In genomic region chr1:136325933-136326332, GRCm38 (mm10) we compare ENCODE assay signal across 8 mouse cellular contexts. TPM values are rescaled to one million over a fixed set of nuclear protein-coding genes. Genes with fewer than 3 reads are reported as not detected.
A peak's percentile ranks its signal among the peaks of the same experiment; 100 is the strongest.
DNase-seq lines count a peak whose midpoint lies in the region; ATAC-seq lines count a peak whose summit lies in the region.

No protein-coding gene starts in this region.

- no peak overlapping the region for H3K4me2 ChIP-seq in kidney, embryonic 16.5 days (replicated peaks; ENCODE audit: low read depth, low read length)
- no peak overlapping the region for H3K4me2 ChIP-seq in limb, embryonic 12.5 days

- DNase-seq in kidney, adult 11 months: peak; percentile 17
- peak; percentile 52 for DNase-seq in heart, adult 9 months (ENCODE audit: low spot score in 2 of 2)
- DNase-seq in B cell, adult 2 months: no peak
- DNase-seq in layer of hippocampus, adult 8-10 months (ENCODE audit: low spot score in 2 of 2): no peak
- no peak for DNase-seq in gastrocnemius, postnatal 4 days (ENCODE audit: low spot score in 2 of 2)

- no peaks in the 10 kb centered on the region for H3K27me3 ChIP-seq in kidney, embryonic 16.5 days (ENCODE audit: insufficient read depth, low read length)
- H3K27me3 ChIP-seq in limb, embryonic 12.5 days: no peaks in the 10 kb centered on the region

- H3K36me3 ChIP-seq in kidney, embryonic 16.5 days (ENCODE audit: insufficient read depth, low read length): peaks cover 17% of the 10 kb centered on the region
- H3K36me3 ChIP-seq in limb, embryonic 12.5 days: peaks cover 28% of the 10 kb centered on the region

- 12% methylated on average over 4 of the region's 4 CpGs for WGBS in kidney, embryonic 16.5 days
- WGBS in limb, embryonic 12.5 days: 7% methylated on average over 4 of the region's 4 CpGs

- H3K27ac ChIP-seq in kidney, embryonic 16.5 days (ENCODE audit: low read length): no peak overlapping the region
- peak overlapping the region; percentile 24 for H3K27ac ChIP-seq in brown adipose tissue, adult 24 weeks (replicated peaks; ENCODE audit: low read depth, low read length)
- H3K27ac ChIP-seq in limb, embryonic 12.5 days: peak overlapping the region; percentile 62; the same call in 1 of the 2 replicates

- no peak for ATAC-seq in kidney, embryonic 16.5 days (ENCODE audit: low FRiP score, low TSS enrichment)
- ATAC-seq in limb, embryonic 12.5 days (ENCODE audit: insufficient number of reproducible peaks, insufficient read depth, low FRiP score, low TSS enrichment, low read depth): no peak

- peaks cover 12% of the 10 kb centered on the region; the same call in 1 of the 2 replicates for H3K4me1 ChIP-seq in kidney, embryonic 16.5 days (ENCODE audit: insufficient read depth, low read length)
- peaks cover 3% of the 10 kb centered on the region for H3K4me1 ChIP-seq in brown adipose tissue, adult 24 weeks (ENCODE audit: control insufficient read depth, insufficient read depth, insufficient read length, low read length)
- H3K4me1 ChIP-seq in limb, embryonic 12.5 days (replicated peaks): peaks cover 30% of the 10 kb centered on the region

- H3K9ac ChIP-seq in kidney, embryonic 16.5 days (replicated peaks; ENCODE audit: low read length): no peak overlapping the region
- no peak overlapping the region; the same call in 1 of the 2 replicates for H3K9ac ChIP-seq in limb, embryonic 12.5 days (replicated peaks)

- H3K4me3 ChIP-seq in kidney, embryonic 16.5 days (ENCODE audit: low read length): no peak overlapping the region
- H3K4me3 ChIP-seq in brown adipose tissue, adult 24 weeks (ENCODE audit: insufficient read depth, low read depth, low read length): no peak overlapping the region
- no peak overlapping the region for H3K4me3 ChIP-seq in limb, embryonic 12.5 days (replicated peaks)

- H3K9me3 ChIP-seq in kidney, embryonic 16.5 days (ENCODE audit: low read length): no peaks in the 10 kb centered on the region
- H3K9me3 ChIP-seq in limb, embryonic 12.5 days: no peaks in the 10 kb centered on the region

RNA-seq across cellular contexts. Expression of gene Camsap2, which starts 20.0 kb away (rescaled TPM):
- 9.0 and 9.2 TPM in 2 replicates for polyA plus RNA-seq in kidney, embryonic 16.5 days (2015; fragmentation: Nextera tagmentation; extraction: Ambion mirVana)
- polyA plus RNA-seq in brown adipose tissue, adult 24 weeks (2012; ENCODE audit: insufficient read depth, insufficient read length, missing spikeins): 23.2 and 27.0 TPM in 2 replicates
- 15.6 and 15.8 TPM in 2 replicates for polyA plus RNA-seq in limb, embryonic 12.5 days (2016; fragmentation: Nextera tagmentation; extraction: Ambion mirVana)
- total RNA-seq in layer of hippocampus, adult 8-10 months (2022): 100 to 1,000 TPM; 123 to 147 (median 134) TPM
- 10 to 100 TPM; 25.6 to 26.7 TPM for total RNA-seq in gastrocnemius, postnatal 4 days (2021)

Comparison
In these comparisons a context has a peak if more than half of its experiments do, and no peak if none do; other contexts are left out.
1. DNase-seq: peak in kidney, adult 11 months (single experiment) and heart, adult 9 months (2 of 2); none in B cell, adult 2 months (0 of 2), layer of hippocampus, adult 8-10 months (0 of 2) and gastrocnemius, postnatal 4 days (0 of 2).